Mouse (Mus musculus) limb, embryonic 11.5 days (tissue): ENCODE results near the gene Gm6096. TPM values are rescaled to one million over a fixed set of nuclear protein-coding genes. Genes with fewer than 3 reads are reported as not detected.
"Not testable (repeated sequence)": the region's sequence is repeated elsewhere in the genome, so short reads cannot be mapped to it uniquely, and the experiment has no call there.

Source experiments
- ATAC-seq: fragments of 200-750 bp; cut with Nextera tagmentation; 2 replicates; pipeline ENCODE4 v1.8.0; 2017; ENCODE audit warnings: low read depth; ENCODE audit not compliant: insufficient number of reproducible peaks, low FRiP score, low TSS enrichment
- DNase-seq: peaks from one replicate; pipeline ENCODE4 v3.0.0-alpha.2; 2015; ENCODE audit warnings: low spot score
- H3K27ac ChIP-seq: fragments of 300-500 bp; sonication (generic); replicated peaks from 2 replicates; pipeline ENCODE4 v1.5.1; 2014; ENCODE audit warnings: low read depth, mild to moderate bottlenecking, low read length
- H3K27me3 ChIP-seq: fragments of 300-500 bp; sonication (generic); 2 replicates; pipeline ENCODE4 v1.6.1; 2014; ENCODE audit warnings: mild to moderate bottlenecking, low read length, mixed read lengths; ENCODE audit not compliant: control insufficient read depth, insufficient read depth
- H3K36me3 ChIP-seq: fragments of 300-500 bp; sonication (generic); 2 replicates; pipeline ENCODE4 v1.6.1; 2014; ENCODE audit warnings: mild to moderate bottlenecking, low read length, moderate library complexity, mixed read lengths; ENCODE audit not compliant: control insufficient read depth, insufficient read depth
- H3K4me1 ChIP-seq: fragments of 300-500 bp; sonication (generic); 2 replicates; pipeline ENCODE4 v1.6.1; 2014; ENCODE audit warnings: low read length, mixed read lengths; ENCODE audit not compliant: control insufficient read depth, insufficient read depth
- H3K4me2 ChIP-seq: fragments of 300-500 bp; sonication (generic); 2 replicates; pipeline ENCODE4 v1.6.1; 2014; ENCODE audit warnings: low read depth, mild to moderate bottlenecking, moderate library complexity; ENCODE audit not compliant: severe bottlenecking
- H3K4me3 ChIP-seq: fragments of 300-500 bp; sonication (generic); 2 replicates; pipeline ENCODE4 v1.5.1; 2014; ENCODE audit warnings: low read depth, low read length
- H3K9ac ChIP-seq: fragments of 300-500 bp; sonication (generic); 2 replicates; pipeline ENCODE4 v1.6.1; 2014; ENCODE audit warnings: mild to moderate bottlenecking, low read length
- H3K9me3 ChIP-seq: fragments of 300-500 bp; sonication (generic); 2 replicates; pipeline ENCODE4 v1.6.1; 2016; ENCODE audit warnings: low read length; ENCODE audit not compliant: control insufficient read depth
- WGBS: fragments of 180-500 bp; shearing (Covaris S2); extraction: QIAGEN DNeasy Blood & Tissue Kit; methylation state at CpG from one replicate; pipeline ENCODE4 v1.1.7; 2014; 5-methylcytosine and 5-hydroxymethylcytosine counted together
- polyA plus RNA-seq: library from polyadenylated mRNA; unstranded; fragments of >200 nt; fragmentation: Nextera tagmentation; extraction: Ambion mirVana; gene quantifications from 2 replicates; pipeline ENCODE4 v1.2.1, GENCODE M21; 2014

Gm6096 gene
- not detected in 2 replicates for polyA plus RNA-seq

GRCm38 (mm10) chr7:34250738-34251137, at the start of gene Gm6096:
Gene Gm6096, plus strand, starts transcription at chr7:34251038.
- Histone ChIP-seq H3K36me3 (peaks cover 6% of the 10 kb centered on the region; the same call in 1 of the 2 replicates), H3K27me3 (no peaks in the 10 kb centered on the region), H3K9ac (no peak within 1 kb of the TSS), H3K4me1 (no peaks in the 10 kb centered on the region), H3K27ac (no peak within 1 kb of the TSS), H3K4me2 (no peak within 1 kb of the TSS), H3K9me3 (no peaks in the 10 kb centered on the region), H3K4me3 (no peak within 1 kb of the TSS)
- 94% methylated on average over 7 of the region's 7 CpGs for WGBS
- no peak for ATAC-seq
- DNase-seq, result no peak

GRCm38 (mm10) chr7:34202147-34202546, 48.7 kb upstream of the Gm6096 start:
- not testable (repeated sequence) for H3K9me3 ChIP-seq, H3K4me3 ChIP-seq, H3K9ac ChIP-seq, H3K27ac ChIP-seq, ATAC-seq, H3K4me1 ChIP-seq, DNase-seq, H3K27me3 ChIP-seq, H3K4me2 ChIP-seq
- 93% methylated on average over 10 of the region's 10 CpGs for WGBS
- peaks cover 32% of the 10 kb centered on the region for H3K36me3 ChIP-seq

GRCm38 (mm10) chr7:34206331-34206730, 44.5 kb upstream of the Gm6096 start:
- H3K4me3 ChIP-seq, result no peak overlapping the region
- DNase-seq, result no peak
- ATAC-seq, result no peak
- WGBS, result 94% methylated on average over 6 of the region's 6 CpGs
- H3K27ac ChIP-seq, result no peak overlapping the region
- no peaks in the 10 kb centered on the region for H3K27me3 ChIP-seq
- H3K36me3 ChIP-seq, result peaks cover 39% of the 10 kb centered on the region
- H3K4me1 ChIP-seq, result no peaks in the 10 kb centered on the region
- H3K9me3 ChIP-seq, result no peaks in the 10 kb centered on the region
- no peak overlapping the region for H3K4me2 ChIP-seq
- no peak overlapping the region for H3K9ac ChIP-seq

- Histone ChIP-seq H3K4me1 (no peaks in the 10 kb centered on the region), H3K9me3 (no peaks in the 10 kb centered on the region), H3K27ac (no peak overlapping the region), H3K4me3 (no peak overlapping the region), H3K36me3 (peaks cover 36% of the 10 kb centered on the region), H3K4me2 (no peak overlapping the region), H3K27me3 (no peaks in the 10 kb centered on the region), H3K9ac (no peak overlapping the region)
- ATAC-seq (no peak), DNase-seq (no peak)
- 87% methylated on average over 9 of the region's 9 CpGs for WGBS
These were observed 42.7 kb upstream of the Gm6096 start for GRCm38 (mm10) chr7:34208027-34208745.

- no peak overlapping the region for H3K4me2 ChIP-seq
- no peaks in the 10 kb centered on the region for H3K27me3 ChIP-seq
- no peaks in the 10 kb centered on the region for H3K9me3 ChIP-seq
- DNase-seq (no peak), ATAC-seq (no peak)
- no peak overlapping the region for H3K9ac ChIP-seq
- peaks cover 29% of the 10 kb centered on the region for H3K36me3 ChIP-seq
- H3K4me1 ChIP-seq, result no peaks in the 10 kb centered on the region
- 91% methylated on average over 7 of the region's 7 CpGs for WGBS
- H3K4me3 ChIP-seq, result no peak overlapping the region
- H3K27ac ChIP-seq, result no peak overlapping the region
These were observed 37.6 kb upstream of the Gm6096 start for GRCm38 (mm10) chr7:34213281-34213680.

GRCm38 (mm10) chr7:34214644-34215043, 36.2 kb upstream of the Gm6096 start:
- H3K4me1 ChIP-seq, result no peaks in the 10 kb centered on the region
- ATAC-seq (no peak), DNase-seq (no peak)
- H3K27me3 ChIP-seq, result no peaks in the 10 kb centered on the region
- no peaks in the 10 kb centered on the region for H3K9me3 ChIP-seq
- 92% methylated on average over 8 of the region's 8 CpGs for WGBS
- peaks cover 34% of the 10 kb centered on the region for H3K36me3 ChIP-seq
- H3K27ac ChIP-seq, result no peak overlapping the region
- H3K9ac ChIP-seq, result no peak overlapping the region
- H3K4me3 ChIP-seq, result no peak overlapping the region
- no peak overlapping the region for H3K4me2 ChIP-seq

- no peaks in the 10 kb centered on the region for H3K9me3 ChIP-seq
- no peak overlapping the region for H3K27ac ChIP-seq
- no peak overlapping the region for H3K9ac ChIP-seq
- ATAC-seq (no peak), DNase-seq (no peak)
- no peak overlapping the region for H3K4me3 ChIP-seq
- no peaks in the 10 kb centered on the region for H3K4me1 ChIP-seq
- H3K27me3 ChIP-seq, result no peaks in the 10 kb centered on the region
- 84% methylated on average over 9 of the region's 9 CpGs for WGBS
- peaks cover 32% of the 10 kb centered on the region for H3K36me3 ChIP-seq
- H3K4me2 ChIP-seq, result no peak overlapping the region
These were observed 35.4 kb upstream of the Gm6096 start for GRCm38 (mm10) chr7:34215481-34215880.

- no peak overlapping the region for H3K9ac ChIP-seq
- no peak overlapping the region for H3K27ac ChIP-seq
- no peak overlapping the region for H3K4me3 ChIP-seq
- no peak for ATAC-seq
- H3K4me2 ChIP-seq, result no peak overlapping the region
- 95% methylated on average over 10 of the region's 10 CpGs for WGBS
- no peaks in the 10 kb centered on the region for H3K4me1 ChIP-seq
- no peaks in the 10 kb centered on the region for H3K27me3 ChIP-seq
- H3K36me3 ChIP-seq, result peaks cover 37% of the 10 kb centered on the region
- no peak for DNase-seq
- no peaks in the 10 kb centered on the region for H3K9me3 ChIP-seq
These were observed 34.4 kb upstream of the Gm6096 start for GRCm38 (mm10) chr7:34216474-34216873.

- no peak for DNase-seq
- no peak overlapping the region for H3K4me3 ChIP-seq
- H3K27ac ChIP-seq, result no peak overlapping the region
- H3K27me3 ChIP-seq, result no peaks in the 10 kb centered on the region
- WGBS, result 85% methylated on average over 1 of the region's 1 CpGs
- peaks cover 47% of the 10 kb centered on the region for H3K36me3 ChIP-seq
- ATAC-seq, result no peak
- no peaks in the 10 kb centered on the region for H3K9me3 ChIP-seq
- no peaks in the 10 kb centered on the region for H3K4me1 ChIP-seq
- no peak overlapping the region for H3K9ac ChIP-seq
- H3K4me2 ChIP-seq, result no peak overlapping the region
These were observed 32.3 kb upstream of the Gm6096 start for GRCm38 (mm10) chr7:34218496-34218895.
